Comparison of ENCODE assay signal across 10 mouse cellular contexts in genomic region chr12:82477826-82478225, GRCm38 (mm10).
A peak's percentile ranks its signal among the peaks of the same experiment; 100 is the strongest.
DNase-seq lines count a peak whose midpoint lies in the region; ATAC-seq and TF ChIP-seq lines count a peak whose summit lies in the region.
"Had no signal": no experiment of that assay in that cellular context is flagged by ENCODE, and none has a peak within 500 bp of the region (broad histone marks: within the 10 kb centered on the region; RNA-seq: fewer than 3 reads in every experiment).

No protein-coding gene starts in this region.

- H3K4me2 ChIP-seq in intestine, embryonic 14.5 days (ENCODE audit: low read length): no peak overlapping the region
- no peak overlapping the region for H3K4me2 ChIP-seq in intestine, postnatal 0 days (replicated peaks; ENCODE audit: low read depth)
- H3K4me2 ChIP-seq in hindbrain, embryonic 15.5 days: no peak overlapping the region
- 0 out of 2 replicates have a peak overlapping the region, but pooled peaks have one; percentile 17 for H3K4me2 ChIP-seq in midbrain, embryonic 16.5 days (ENCODE audit: low read length)
- H3K4me2 ChIP-seq: limb, embryonic 15.5 days had no signal

- WGBS in intestine, embryonic 14.5 days: 22% methylated on average over 5 of the region's 5 CpGs
- 53% methylated on average over 5 of the region's 5 CpGs for whole genome bisulfite sequencing in intestine, postnatal 0 days
- 24% methylated on average over 5 of the region's 5 CpGs for WGBS in hindbrain, embryonic 15.5 days
- 16% methylated on average over 5 of the region's 5 CpGs for WGBS in midbrain, embryonic 16.5 days

- no peak for TF ChIP-seq CTCF in intestine, postnatal 0 days (IDR thresholded peaks at IDR 0.05; ENCODE audit: low read depth)

- H3K36me3 ChIP-seq in intestine, embryonic 14.5 days (ENCODE audit: control insufficient read depth, insufficient read depth, low read length): no peaks in the 10 kb centered on the region
- H3K36me3 ChIP-seq in intestine, postnatal 0 days (ENCODE audit: control insufficient read depth, insufficient read depth): no peaks in the 10 kb centered on the region
- no peaks in the 10 kb centered on the region for H3K36me3 ChIP-seq in hindbrain, embryonic 15.5 days
- no peaks in the 10 kb centered on the region for H3K36me3 ChIP-seq in midbrain, embryonic 16.5 days (ENCODE audit: control insufficient read depth, insufficient read depth, low read length)
- H3K36me3 ChIP-seq: limb, embryonic 15.5 days had no signal

- ATAC-seq in intestine, embryonic 14.5 days (replicated peaks; ENCODE audit: low FRiP score, low TSS enrichment, low read depth): no peak
- ATAC-seq in intestine, postnatal 0 days: no peak
- 0 out of 2 replicates have a peak, but pooled peaks have one; percentile 45 for ATAC-seq in hindbrain, embryonic 15.5 days (ENCODE audit: low FRiP score, low read depth)
- ATAC-seq in midbrain, embryonic 16.5 days: peak; percentile 45; the same call in 1 of the 2 replicates
- ATAC-seq in cerebellum, adult (ENCODE audit: insufficient number of reproducible peaks, low FRiP score, low TSS enrichment): no peak

- H3K4me3 ChIP-seq in intestine, embryonic 14.5 days (ENCODE audit: low read depth, low read length): no peak overlapping the region
- no peak overlapping the region for H3K4me3 ChIP-seq in intestine, postnatal 0 days (ENCODE audit: low read depth, low read length)
- no peak overlapping the region for H3K4me3 ChIP-seq in hindbrain, embryonic 15.5 days
- no peak overlapping the region for H3K4me3 ChIP-seq in midbrain, embryonic 16.5 days (ENCODE audit: low read depth, low read length)
- H3K4me3 ChIP-seq: limb, embryonic 15.5 days had no signal

- no peaks in the 10 kb centered on the region for H3K9me3 ChIP-seq in intestine, embryonic 14.5 days (ENCODE audit: control insufficient read depth, low read length)
- no peaks in the 10 kb centered on the region for H3K9me3 ChIP-seq in intestine, postnatal 0 days (ENCODE audit: control insufficient read depth)
- H3K9me3 ChIP-seq in hindbrain, embryonic 15.5 days: no peaks in the 10 kb centered on the region
- no peaks in the 10 kb centered on the region for H3K9me3 ChIP-seq in midbrain, embryonic 16.5 days (replicated peaks; ENCODE audit: control insufficient read depth, low read length, poor library complexity, severe bottlenecking)
- H3K9me3 ChIP-seq: limb, embryonic 15.5 days had no signal

- H3K27ac ChIP-seq in intestine, embryonic 14.5 days (ENCODE audit: low read depth): peak overlapping the region; percentile 12; the same call in 1 of the 2 replicates
- no peak overlapping the region for H3K27ac ChIP-seq in intestine, postnatal 0 days (ENCODE audit: low read depth, low read length)
- no peak overlapping the region for H3K27ac ChIP-seq in hindbrain, embryonic 15.5 days (replicated peaks)
- H3K27ac ChIP-seq in midbrain, embryonic 16.5 days (ENCODE audit: low read length): no peak overlapping the region
- H3K27ac ChIP-seq: limb, embryonic 15.5 days had no signal

- H3K9ac ChIP-seq in intestine, embryonic 14.5 days (ENCODE audit: low read length): no peak overlapping the region
- H3K9ac ChIP-seq in intestine, postnatal 0 days (ENCODE audit: low read depth, low read length): no peak overlapping the region
- H3K9ac ChIP-seq in hindbrain, embryonic 15.5 days: no peak overlapping the region
- no peak overlapping the region for H3K9ac ChIP-seq in midbrain, embryonic 16.5 days (ENCODE audit: low read depth, low read length)
- H3K9ac ChIP-seq: limb, embryonic 15.5 days had no signal

- H3K4me1 ChIP-seq in intestine, embryonic 14.5 days (replicated peaks; ENCODE audit: control insufficient read depth, insufficient read depth, low read length): no peaks in the 10 kb centered on the region
- no peaks in the 10 kb centered on the region for H3K4me1 ChIP-seq in intestine, postnatal 0 days (replicated peaks; ENCODE audit: control insufficient read depth, insufficient read depth, low read length)
- peaks cover 15% of the 10 kb centered on the region for H3K4me1 ChIP-seq in hindbrain, embryonic 15.5 days (replicated peaks)
- H3K4me1 ChIP-seq in midbrain, embryonic 16.5 days (ENCODE audit: control insufficient read depth, insufficient read depth, low read length): peaks cover 4% of the 10 kb centered on the region; the same call in 1 of the 2 replicates

- DNase-seq in embryo, embryonic 10.5 days (ENCODE audit: low spot score): peak; percentile 26
- no peak for DNase-seq in embryo, embryonic 9.5 days (ENCODE audit: extremely low spot score)
- peak; percentile 57 for DNase-seq in intestine, embryonic 14.5 days (ENCODE audit: low spot score)
- DNase-seq in thymus, postnatal 36 days: no peak
- DNase-seq: right cerebral cortex, postnatal 14 days had no signal

- no peaks in the 10 kb centered on the region for H3K27me3 ChIP-seq in intestine, embryonic 14.5 days (replicated peaks; ENCODE audit: control insufficient read depth, insufficient read depth, low read length)
- H3K27me3 ChIP-seq in intestine, postnatal 0 days (replicated peaks; ENCODE audit: control insufficient read depth, insufficient read depth, low read length): no peaks in the 10 kb centered on the region
- H3K27me3 ChIP-seq in hindbrain, embryonic 15.5 days: 0 out of 2 replicates have a peak, but pooled peaks cover 4% of the 10 kb centered on the region
- H3K27me3 ChIP-seq in midbrain, embryonic 16.5 days (ENCODE audit: control insufficient read depth, insufficient read depth, low read depth, low read length): no peaks in the 10 kb centered on the region
- H3K27me3 ChIP-seq: limb, embryonic 15.5 days had no signal

Comparison
In these comparisons a context has a peak if more than half of its experiments do, and no peak if none do; other contexts are left out.
1. DNase-seq: peak in embryo, embryonic 10.5 days (single experiment) and intestine, embryonic 14.5 days (single experiment); none in embryo, embryonic 9.5 days (single experiment) and thymus, postnatal 36 days (0 of 2).
2. ATAC-seq: peak in hindbrain, embryonic 15.5 days (single experiment) and midbrain, embryonic 16.5 days (single experiment); none in intestine, embryonic 14.5 days (single experiment), intestine, postnatal 0 days (single experiment) and cerebellum, adult (single experiment).